Mouse (Mus musculus): ENCODE data around the gene Htra2.

- TF ChIP-seq E2F4 (IDR thresholded peaks at IDR 0.05; ENCODE audit: insufficient read depth) (no peak), USF1 (IDR thresholded peaks at IDR 0.05; ENCODE audit: low read depth) (no peak), SRF (IDR thresholded peaks at IDR 0.05; ENCODE audit: control insufficient read depth, insufficient read length, low read depth) (no peak), TCF12 (IDR thresholded peaks at IDR 0.05; ENCODE audit: insufficient read depth, poor library complexity, severe bottlenecking) (no peak), POLR2A (IDR thresholded peaks at IDR 0.05; ENCODE audit: insufficient read length, low read depth) (no peak), MYOD1 (IDR thresholded peaks at IDR 0.05; ENCODE audit: control insufficient read depth in 1 of 3, insufficient read length in 2 of 3, low read depth in 2 of 3) (no peak), POLR2AphosphoS2 (IDR thresholded peaks at IDR 0.05; ENCODE audit: insufficient read length, low read depth) (no peak), CEBPB (IDR thresholded peaks at IDR 0.05; ENCODE audit: insufficient read depth, poor library complexity, severe bottlenecking) (no peak)
Measured at GRCm38 (mm10) chr6:83080210-83080609, 25.1 kb upstream of the Htra2 start.
